Mouse (Mus musculus) gastrocnemius, adult 2 months (tissue): ENCODE measurements around the gene Hddc2. TPM values are rescaled to one million over a fixed set of nuclear protein-coding genes. Genes with fewer than 3 reads are reported as not detected.
"Not testable (repeated sequence)": the region's sequence is repeated elsewhere in the genome, so short reads cannot be mapped to it uniquely, and the experiment has no call there.

Experiments
- DNase-seq: peaks from one replicate; pipeline ENCODE4 v3.0.0; 2022
- H3K27ac ChIP-seq: fragments of 200-600 bp; 2 replicates; pipeline ENCODE4 v1.8.1; 2022; ENCODE audit warnings: mild to moderate bottlenecking
- H3K4me3 ChIP-seq: fragments of 200-600 bp; 2 replicates; pipeline ENCODE4 v1.8.1; 2022; ENCODE audit warnings: mild to moderate bottlenecking, moderate library complexity
- CTCF ChIP-seq: fragments of 200-600 bp; IDR thresholded peaks from 2 replicates; pipeline ENCODE4 v1.8.1; 2022; ENCODE audit warnings: antibody characterized with exemption, mild to moderate bottlenecking, moderate library complexity
- intact Hi-C: fragments of 180-260 bp; cut with DNase I; formaldehyde crosslinking; loops from one replicate; pipeline ENCODE4 v1.15.1; 2025
- total RNA-seq, 2 experiments: library from RNA; stranded (reverse); gene quantifications; 2 replicates each; pipeline ENCODE4 v1.2.3; 2021

Gene Hddc2
- total RNA-seq, 2 experiments from 2014 or later = 14.3 to 17.5 TPM

- no peak for DNase-seq
- no peak for TF ChIP-seq CTCF
- intact Hi-C loops = no loop called here
- Histone ChIP-seq H3K27ac (no peak overlapping the region), H3K4me3 (no peak overlapping the region)
These were observed 6.1 kb upstream of the Hddc2 start for GRCm38 (mm10) chr10:31307024-31307598.

- H3K4me3 ChIP-seq = no peak overlapping the region
- H3K27ac ChIP-seq = no peak overlapping the region
- no peak for TF ChIP-seq CTCF
- intact Hi-C loops = loop anchor here (10.0 kb wide), 1 partner anchor 704 kb away; no protein-coding TSS in a partner anchor
- DNase-seq = no peak
These were observed 5.3 kb downstream of the Hddc2 start for GRCm38 (mm10) chr10:31318491-31318890.

GRCm38 (mm10) chr10:31329436-31329835 is 16.3 kb downstream of the Hddc2 start:
- no peak overlapping the region for H3K27ac ChIP-seq
- H3K4me3 ChIP-seq = no peak overlapping the region
- no peak for TF ChIP-seq CTCF
- intact Hi-C loops = no loop called here
- DNase-seq = no peak

GRCm38 (mm10) chr10:31330286-31330962 is 17.2 kb downstream of the Hddc2 start:
- no peak overlapping the region for H3K4me3 ChIP-seq
- H3K27ac ChIP-seq = no peak overlapping the region
- intact Hi-C loops = no loop called here
- DNase-seq = no peak
- TF ChIP-seq CTCF = no peak

- intact Hi-C loops = no loop called here
- Histone ChIP-seq H3K4me3 (no peak overlapping the region), H3K27ac (no peak overlapping the region)
- DNase-seq = peak; percentile 44
- no peak for TF ChIP-seq CTCF
These were observed 18.1 kb downstream of the Hddc2 start for GRCm38 (mm10) chr10:31331225-31331775.

- TF ChIP-seq CTCF = no peak
- intact Hi-C loops = no loop called here
- no peak overlapping the region for H3K4me3 ChIP-seq
These were observed 23.2 kb downstream of the Hddc2 start for GRCm38 (mm10) chr10:31336432-31336831.

GRCm38 (mm10) chr10:31346401-31346800 is 33.2 kb downstream of the Hddc2 start:
- intact Hi-C loops = no loop called here
- Histone ChIP-seq H3K27ac (no peak overlapping the region), H3K4me3 (no peak overlapping the region)
- no peak for TF ChIP-seq CTCF
- no peak for DNase-seq

More at GRCm38 (mm10) chr10:31336432-31336831, 23.2 kb downstream of the Hddc2 start:
- no peak for DNase-seq
- H3K27ac ChIP-seq = no peak overlapping the region

- DNase-seq = no peak
- intact Hi-C loops = no loop called here
- no peak overlapping the region for H3K27ac ChIP-seq
- no peak for TF ChIP-seq CTCF
- H3K4me3 ChIP-seq = no peak overlapping the region
These were observed 37.9 kb downstream of the Hddc2 start for GRCm38 (mm10) chr10:31351056-31351455.

GRCm38 (mm10) chr10:31352845-31353427 is 39.8 kb downstream of the Hddc2 start:
- Histone ChIP-seq H3K27ac (no peak overlapping the region), H3K4me3 (no peak overlapping the region)
- DNase-seq = no peak
- intact Hi-C loops = no loop called here
- TF ChIP-seq CTCF = no peak

- H3K4me3 ChIP-seq = no peak overlapping the region
- no peak for TF ChIP-seq CTCF
- no peak for DNase-seq
- intact Hi-C loops = no loop called here
- H3K27ac ChIP-seq = no peak overlapping the region
These were observed 41.0 kb downstream of the Hddc2 start for GRCm38 (mm10) chr10:31354141-31354540.

- H3K4me3 ChIP-seq = no peak overlapping the region
- H3K27ac ChIP-seq = no peak overlapping the region
- intact Hi-C loops = no loop called here
- no peak for DNase-seq
- TF ChIP-seq CTCF = no peak
These were observed 41.8 kb downstream of the Hddc2 start for GRCm38 (mm10) chr10:31354886-31355461.

GRCm38 (mm10) chr10:31359749-31360148 is 46.6 kb downstream of the Hddc2 start:
- no peak for TF ChIP-seq CTCF
- intact Hi-C loops = no loop called here
- H3K4me3 ChIP-seq = no peak overlapping the region
- DNase-seq = no peak
- no peak overlapping the region for H3K27ac ChIP-seq

- intact Hi-C loops, H3K27ac ChIP-seq, DNase-seq, H3K4me3 ChIP-seq: not testable (repeated sequence)
- peak; percentile 31 for TF ChIP-seq CTCF
These were observed 57.0 kb downstream of the Hddc2 start for GRCm38 (mm10) chr10:31370200-31370599.

Other genes with a start within 250 kb of the Hddc2 start
- gene Tpd52l1, start 132.6 kb downstream of the Hddc2 start, total RNA-seq = 10 to 100 TPM; 20.5 to 34.2 TPM